Mouse (Mus musculus) left cerebral cortex, adult 9 months (tissue): ENCODE data around the gene Pcyt1a.
"Not testable (repeated sequence)": the region's sequence is repeated elsewhere in the genome, so short reads cannot be mapped to it uniquely, and the experiment has no call there.

ENCODE experiments used
- DNase-seq, 2 experiments: peaks; one replicate each; pipeline ENCODE4 v3.0.0; 2022; ENCODE audit warnings: low spot score in 2 of 2

The Pcyt1a gene

DNA sequence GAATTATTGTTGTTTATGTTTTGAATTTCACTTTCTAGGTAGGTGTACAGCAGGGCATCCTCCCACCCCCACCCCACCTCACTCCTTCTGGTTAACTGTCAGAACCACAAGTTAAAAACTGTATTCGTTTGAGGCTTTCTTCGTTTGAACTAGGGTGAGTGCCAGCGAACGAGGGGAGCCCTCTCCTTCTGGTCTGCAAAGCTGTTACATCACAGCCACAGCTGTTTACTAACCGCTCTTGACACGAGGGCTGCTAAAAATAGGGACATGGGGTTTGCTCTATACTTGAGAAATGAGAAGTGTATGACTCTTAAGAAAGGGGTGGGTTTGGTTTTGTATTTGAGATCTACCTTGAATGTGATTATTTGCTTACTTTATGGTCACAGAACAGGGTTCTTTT, 3.3 kb downstream of the Pcyt1a start:
- DNase-seq = no peak

GRCm38 (mm10) chr16:32434691-32435090, 4.0 kb downstream of the Pcyt1a start:
- no peak for DNase-seq

DNA sequence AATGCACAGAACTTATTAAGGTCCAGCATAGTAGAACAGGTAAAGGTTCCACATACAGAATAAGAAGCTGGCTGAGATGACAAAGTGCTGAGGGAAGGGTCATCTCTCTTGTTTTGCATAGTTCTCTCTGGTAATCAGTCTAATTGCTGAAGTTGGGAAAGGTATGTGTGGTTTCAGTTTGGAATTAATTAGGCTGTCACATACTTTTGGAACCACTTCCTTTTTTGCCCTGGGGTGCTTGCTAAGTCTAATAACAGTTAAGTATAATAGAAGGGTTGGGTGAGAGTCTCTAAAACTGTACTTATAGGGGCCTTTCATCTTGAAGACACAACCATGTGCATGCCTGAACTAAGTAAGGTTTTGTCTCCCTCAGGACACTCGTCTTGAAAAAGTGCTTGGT, 5.9 kb downstream of the Pcyt1a start:
- no peak for DNase-seq

DNA sequence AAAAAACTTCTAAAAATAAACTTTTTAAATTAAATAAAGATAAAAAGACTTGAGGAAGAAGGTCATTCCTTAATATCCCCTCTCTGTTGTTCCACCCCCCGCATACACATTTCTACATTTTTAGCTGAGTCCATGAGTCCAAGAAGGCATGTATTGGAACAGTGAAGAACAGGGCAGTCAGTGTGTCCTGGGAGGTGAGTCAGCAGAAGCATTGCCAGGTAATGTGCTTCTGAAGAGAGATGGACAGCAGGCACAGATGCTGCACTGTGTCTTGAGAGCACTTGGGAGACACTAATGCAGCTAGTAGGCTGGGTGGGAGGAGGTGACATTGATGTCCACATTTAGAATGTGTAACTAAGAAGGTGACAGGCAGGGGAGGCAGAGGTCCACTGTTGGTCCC, 6.5 kb downstream of the Pcyt1a start:
- no peak for DNase-seq

DNA sequence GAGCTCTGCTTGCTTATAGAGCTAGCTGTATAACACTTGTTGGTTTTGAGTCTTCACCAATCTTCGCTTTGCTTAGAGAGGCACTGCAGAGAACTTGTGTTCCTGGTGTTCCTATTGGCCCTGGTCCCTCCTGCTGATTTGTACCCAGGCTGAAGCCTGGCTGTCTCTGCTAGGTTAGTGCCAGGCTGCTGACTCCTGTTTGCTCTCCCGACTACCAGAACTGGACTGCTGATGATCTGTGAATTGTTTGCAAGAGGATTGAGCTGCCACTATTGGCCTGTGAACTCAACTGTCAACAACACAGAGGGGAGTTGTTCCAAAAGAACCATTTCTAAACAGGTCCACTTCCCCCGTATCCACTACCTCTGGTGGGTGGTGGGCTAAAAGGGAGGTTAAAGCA, 10.7 kb downstream of the Pcyt1a start:
- DNase-seq = no peak

DNA sequence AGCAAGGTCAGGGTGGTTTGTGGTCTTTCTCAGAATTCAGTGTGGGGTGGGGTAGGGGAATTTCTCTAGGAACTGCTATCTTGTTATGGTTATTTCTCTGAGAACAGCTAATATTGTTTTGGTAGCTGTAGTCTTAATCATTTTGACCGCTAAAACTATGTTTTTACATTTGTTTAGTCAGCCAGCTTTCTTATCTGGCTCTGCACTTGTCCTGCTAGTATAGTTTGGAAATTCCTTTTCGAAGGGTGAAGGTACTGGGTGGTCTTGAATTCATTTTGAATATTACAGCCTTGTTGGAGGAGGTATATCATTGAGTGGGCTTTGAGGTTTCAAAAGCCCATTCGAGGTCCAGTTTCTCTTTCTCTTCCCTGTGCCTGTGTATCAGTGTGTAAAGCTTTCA, 13.9 kb downstream of the Pcyt1a start:
- DNase-seq = not testable (repeated sequence)

DNA sequence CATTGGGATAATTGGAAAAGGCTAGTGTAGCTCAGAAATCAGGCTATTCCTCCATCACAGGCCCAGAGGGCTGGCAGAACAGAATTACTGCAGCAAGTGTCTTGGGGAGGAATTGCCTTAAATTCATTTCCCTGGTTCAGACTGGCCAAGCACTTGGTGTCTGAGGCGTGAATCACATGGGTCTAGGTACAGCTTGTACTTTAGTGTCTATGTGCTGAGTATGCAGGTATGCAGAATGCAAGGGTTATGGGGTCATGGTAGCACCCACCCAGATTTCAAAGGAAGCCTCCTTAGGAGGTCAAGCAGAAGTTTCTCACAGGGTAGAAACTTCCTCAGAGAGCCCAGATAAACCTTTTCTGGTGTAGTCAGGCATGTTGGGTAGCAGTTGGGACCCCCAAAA, 14.8 kb downstream of the Pcyt1a start:
- no peak for DNase-seq

GRCm38 (mm10) chr16:32446563-32447138, 15.9 kb downstream of the Pcyt1a start:
- DNase-seq = no peak

- no peak for DNase-seq
Observed at GRCm38 (mm10) chr16:32449665-32450064, 18.9 kb downstream of the Pcyt1a start.

- no peak for DNase-seq
Observed at GRCm38 (mm10) chr16:32450133-32450532, 19.4 kb downstream of the Pcyt1a start.

DNA sequence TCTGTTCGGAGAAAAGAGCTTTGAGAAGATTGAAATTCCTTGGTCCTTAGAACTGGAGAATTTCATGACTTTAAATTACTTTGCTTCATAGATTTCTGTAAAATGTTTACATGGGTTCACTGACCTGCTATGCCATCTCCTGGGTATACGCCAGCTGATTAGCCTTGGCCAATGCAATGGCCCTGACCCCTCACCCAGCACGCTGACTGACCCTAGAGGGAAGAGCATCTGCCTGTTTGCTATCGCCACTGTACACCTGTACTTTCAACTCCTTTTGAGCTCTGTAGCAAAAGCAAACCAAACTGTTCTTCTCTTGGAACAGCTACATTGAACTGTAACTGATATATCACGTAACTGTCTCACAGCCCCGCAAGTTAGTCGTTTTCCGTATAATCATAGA, 22.4 kb downstream of the Pcyt1a start:
- DNase-seq = no peak

DNA sequence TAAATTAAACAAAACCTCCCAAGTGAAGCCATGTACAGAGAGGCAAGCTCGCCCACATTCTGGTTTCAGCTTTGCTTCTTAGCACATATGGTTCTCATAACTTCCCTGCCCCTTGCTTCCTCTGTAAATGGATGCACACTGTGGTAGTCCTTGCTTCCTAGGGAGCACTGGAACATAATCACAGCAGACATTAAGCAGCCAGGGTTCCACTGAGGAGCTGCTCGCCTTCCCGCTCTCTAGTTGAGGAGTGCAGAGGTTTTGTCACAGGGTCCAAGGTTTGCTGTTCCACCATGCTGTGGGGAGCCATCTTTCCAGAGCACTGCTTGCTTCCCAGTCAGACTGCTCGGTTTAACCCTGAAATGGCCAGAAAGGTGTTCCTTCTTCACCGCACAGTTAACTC, 23.9 kb downstream of the Pcyt1a start:
- DNase-seq = no peak

GRCm38 (mm10) chr16:32456086-32456485, 25.4 kb downstream of the Pcyt1a start:
- no peak for DNase-seq

GRCm38 (mm10) chr16:32456761-32457160, 26.0 kb downstream of the Pcyt1a start:
- no peak for DNase-seq

- DNase-seq = peak in 1 of 2 experiments; percentile 50
Observed at GRCm38 (mm10) chr16:32457589-32458386, 27.1 kb downstream of the Pcyt1a start.

GRCm38 (mm10) chr16:32460518-32460917, 29.8 kb downstream of the Pcyt1a start:
- DNase-seq = no peak

- DNase-seq = no peak
Observed at GRCm38 (mm10) chr16:32461713-32462112, 31.0 kb downstream of the Pcyt1a start.

GRCm38 (mm10) chr16:32462950-32463349, 32.2 kb downstream of the Pcyt1a start:
- no peak for DNase-seq

- no peak for DNase-seq
Observed at GRCm38 (mm10) chr16:32463426-32463825, 32.7 kb downstream of the Pcyt1a start.

- DNase-seq = no peak
Observed at GRCm38 (mm10) chr16:32464908-32465307, 34.2 kb downstream of the Pcyt1a start.

DNA sequence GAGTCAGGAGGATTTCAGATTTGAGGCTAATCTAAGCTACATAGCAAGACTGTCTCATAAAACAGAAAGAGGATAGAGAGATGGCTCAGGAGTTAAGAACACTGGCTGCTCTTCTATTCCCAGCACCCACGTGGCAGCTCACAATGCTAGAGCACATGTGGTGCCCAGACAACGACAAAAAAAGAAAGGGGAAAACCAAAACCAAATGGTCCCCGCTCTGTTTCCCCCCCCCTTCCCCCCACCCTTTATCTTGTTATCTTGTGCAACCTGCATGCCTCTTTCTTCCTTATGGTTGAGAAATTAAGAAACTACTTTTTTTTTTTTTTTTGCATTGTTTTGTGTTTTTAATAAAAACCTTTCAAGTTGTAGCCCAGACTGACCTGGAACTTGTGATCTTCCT, 37.8 kb downstream of the Pcyt1a start:
- DNase-seq = no peak

DNA sequence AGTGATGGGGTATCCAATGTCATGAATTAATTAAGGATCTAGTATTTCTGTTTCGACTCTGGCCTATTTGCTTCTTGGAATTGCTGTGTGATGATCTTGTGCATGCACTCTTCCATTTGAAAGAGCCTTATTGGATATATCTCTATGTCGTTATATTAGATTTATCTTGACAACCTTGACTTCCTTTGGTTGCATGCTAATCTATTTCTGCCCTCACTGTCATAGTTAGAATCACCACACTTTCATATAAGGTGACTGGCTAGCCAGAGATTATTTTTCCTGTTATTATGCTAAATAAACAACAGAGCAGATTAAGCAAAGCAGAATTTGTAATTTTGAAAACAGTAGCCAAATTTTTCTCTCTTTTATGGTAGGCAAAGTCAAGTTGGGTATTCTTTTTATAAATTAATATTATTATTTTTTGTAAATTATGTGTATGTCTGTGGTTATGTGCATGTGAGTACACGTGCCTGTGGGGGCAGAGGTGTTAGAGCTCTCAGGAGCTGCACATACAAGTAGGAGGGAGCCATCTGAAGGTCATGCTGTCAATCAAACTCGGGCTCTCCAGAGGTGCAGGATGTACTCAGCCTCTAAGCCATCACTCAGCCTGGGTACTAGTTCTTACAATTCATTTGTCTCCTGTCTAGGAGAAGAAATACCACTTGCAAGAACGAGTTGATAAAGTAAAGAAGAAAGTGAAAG, 38.8 kb downstream of the Pcyt1a start:
- DNase-seq = no peak
